Mouse (Mus musculus) thymus, adult 2 months (tissue): Measurements from ENCODE around the gene Taf8.

ENCODE experiments used
- CTCF ChIP-seq: fragments of 200-500 bp; IDR thresholded peaks from 2 replicates; pipeline ENCODE4 v1.5.1; 2012; ENCODE audit warnings: mild to moderate bottlenecking, control low read depth, low read length, moderate library complexity, borderline replicate concordance; ENCODE audit not compliant: control insufficient read depth, poor library complexity, insufficient read depth; ENCODE audit errors: extremely low read depth
- POLR2A ChIP-seq: fragments of 200-500 bp; IDR thresholded peaks from 2 replicates; pipeline ENCODE4 v1.6.1; 2012; ENCODE audit warnings: mild to moderate bottlenecking, low read length, control low read depth, moderate library complexity; ENCODE audit not compliant: control insufficient read depth, poor library complexity, insufficient read depth; ENCODE audit errors: extremely low read depth

DNA sequence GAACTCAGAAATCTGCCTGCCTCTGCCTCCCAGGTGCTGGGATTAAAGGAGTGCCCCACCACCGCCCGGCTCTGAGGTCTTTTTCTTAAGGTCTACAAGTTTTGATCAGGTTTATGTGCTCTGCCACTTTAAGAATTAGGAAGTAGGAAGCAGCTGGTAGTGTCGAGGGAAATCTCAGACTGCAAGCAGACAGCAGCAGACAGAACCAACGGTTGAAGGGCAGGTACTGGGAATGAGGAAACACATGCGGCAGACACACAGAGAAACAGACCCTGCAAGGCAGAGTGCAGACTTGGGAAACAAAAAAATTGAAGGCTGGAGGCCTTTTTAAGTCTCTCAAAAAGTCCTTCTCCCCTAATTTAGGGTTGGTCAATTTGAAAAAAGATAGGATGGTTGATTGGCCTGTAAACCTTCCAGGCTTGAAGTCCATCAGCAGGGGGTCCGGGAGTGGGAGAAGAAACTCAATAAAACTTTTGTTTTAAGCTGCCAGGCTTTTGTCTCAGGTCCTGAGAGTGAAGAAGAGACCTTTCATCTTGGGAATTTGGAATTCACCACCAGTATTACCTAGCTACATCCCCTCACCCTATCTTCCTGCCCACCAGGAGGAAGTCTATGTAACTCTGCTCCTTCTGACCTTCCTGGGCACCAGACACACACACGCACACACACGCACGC, 7.1 kb upstream of the Taf8 start:
- TF ChIP-seq POLR2A (no peak), CTCF (no peak)
